Mouse (Mus musculus): ENCODE measurements around the gene Hexim1. TPM values are rescaled to one million over a fixed set of nuclear protein-coding genes. Genes with fewer than 3 reads are reported as not detected.
A peak's percentile ranks its signal among the peaks of the same experiment; 100 is the strongest.

Gene Hexim1
- 25.5 and 28.8 TPM in 2 replicates for polyA plus RNA-seq (2012; rRNA removed)

- H3K27me3 ChIP-seq (ENCODE audit: control insufficient read depth, insufficient read depth, low read length), result no peaks in the 10 kb centered on the region
- peaks cover 9% of the 10 kb centered on the region; the same call in 1 of the 2 replicates for H3K4me1 ChIP-seq (ENCODE audit: control insufficient read depth, insufficient read depth, low read length)
- DNase-seq, result peak; percentile 100
- WGBS, result under 1% methylated on average over 52 of the region's 53 CpGs
- peak within 1 kb of the TSS; percentile 93 for H3K27ac ChIP-seq (ENCODE audit: insufficient read depth, low read length)
- TF ChIP-seq POLR2A (IDR thresholded peaks at IDR 0.05; ENCODE audit: borderline replicate concordance, insufficient read depth, low read length), result peak; percentile 99
- no peak for TF ChIP-seq CTCF (IDR thresholded peaks at IDR 0.05; ENCODE audit: borderline replicate concordance, insufficient read depth, low read depth, low read length)
- H3K4me3 ChIP-seq (replicated peaks; ENCODE audit: insufficient read depth, low read depth, low read length), result peak within 1 kb of the TSS; percentile 75
Measured at GRCm38 (mm10) chr11:103116008-103116818, at the start of gene Hexim1. TSS of gene Hexim1 (plus strand) at chr11:103116231.

GRCm38 (mm10) chr11:103067051-103067361 is 49.0 kb upstream of the Hexim1 start:
- 93% methylated on average over 6 of the region's 6 CpGs for WGBS
- Histone ChIP-seq H3K27ac (ENCODE audit: insufficient read depth, low read length) (no peak overlapping the region), H3K4me3 (replicated peaks; ENCODE audit: insufficient read depth, low read depth, low read length) (no peak overlapping the region), H3K27me3 (ENCODE audit: control insufficient read depth, insufficient read depth, low read length) (no peaks in the 10 kb centered on the region), H3K4me1 (ENCODE audit: control insufficient read depth, insufficient read depth, low read length) (peaks cover 7% of the 10 kb centered on the region)
- DNase-seq, result no peak
- TF ChIP-seq CTCF (IDR thresholded peaks at IDR 0.05; ENCODE audit: borderline replicate concordance, insufficient read depth, low read depth, low read length), result no peak
- no peak for TF ChIP-seq POLR2A (IDR thresholded peaks at IDR 0.05; ENCODE audit: borderline replicate concordance, insufficient read depth, low read length)

GRCm38 (mm10) chr11:103067457-103068001 is 48.5 kb upstream of the Hexim1 start:
- Histone ChIP-seq H3K4me3 (replicated peaks; ENCODE audit: insufficient read depth, low read depth, low read length) (no peak overlapping the region), H3K27ac (ENCODE audit: insufficient read depth, low read length) (no peak overlapping the region; the same call in 1 of the 2 replicates), H3K27me3 (ENCODE audit: control insufficient read depth, insufficient read depth, low read length) (no peaks in the 10 kb centered on the region), H3K4me1 (ENCODE audit: control insufficient read depth, insufficient read depth, low read length) (peaks cover 7% of the 10 kb centered on the region)
- peak; percentile 39 to 45 for DNase-seq
- WGBS, result 43% methylated on average over 8 of the region's 8 CpGs
- no peak for TF ChIP-seq CTCF (IDR thresholded peaks at IDR 0.05; ENCODE audit: borderline replicate concordance, insufficient read depth, low read depth, low read length)
- no peak for TF ChIP-seq POLR2A (IDR thresholded peaks at IDR 0.05; ENCODE audit: borderline replicate concordance, insufficient read depth, low read length)

- Histone ChIP-seq H3K27me3 (ENCODE audit: control insufficient read depth, insufficient read depth, low read length) (no peaks in the 10 kb centered on the region), H3K27ac (ENCODE audit: insufficient read depth, low read length) (no peak overlapping the region), H3K4me3 (replicated peaks; ENCODE audit: insufficient read depth, low read depth, low read length) (no peak overlapping the region), H3K4me1 (ENCODE audit: control insufficient read depth, insufficient read depth, low read length) (peaks cover 7% of the 10 kb centered on the region)
- 93% methylated on average over 4 of the region's 4 CpGs for WGBS
- TF ChIP-seq CTCF (IDR thresholded peaks at IDR 0.05; ENCODE audit: borderline replicate concordance, insufficient read depth, low read depth, low read length), result no peak
- TF ChIP-seq POLR2A (IDR thresholded peaks at IDR 0.05; ENCODE audit: borderline replicate concordance, insufficient read depth, low read length), result no peak
- no peak for DNase-seq
Measured at GRCm38 (mm10) chr11:103068272-103068671, 47.8 kb upstream of the Hexim1 start.

GRCm38 (mm10) chr11:103068884-103069283 is 47.1 kb upstream of the Hexim1 start:
- Histone ChIP-seq H3K4me3 (replicated peaks; ENCODE audit: insufficient read depth, low read depth, low read length) (no peak overlapping the region), H3K27ac (ENCODE audit: insufficient read depth, low read length) (no peak overlapping the region), H3K27me3 (ENCODE audit: control insufficient read depth, insufficient read depth, low read length) (no peaks in the 10 kb centered on the region), H3K4me1 (ENCODE audit: control insufficient read depth, insufficient read depth, low read length) (peaks cover 7% of the 10 kb centered on the region)
- no peak for DNase-seq
- no peak for TF ChIP-seq POLR2A (IDR thresholded peaks at IDR 0.05; ENCODE audit: borderline replicate concordance, insufficient read depth, low read length)
- no peak for TF ChIP-seq CTCF (IDR thresholded peaks at IDR 0.05; ENCODE audit: borderline replicate concordance, insufficient read depth, low read depth, low read length)
- WGBS, result 88% methylated on average over 11 of the region's 11 CpGs

- Histone ChIP-seq H3K27me3 (ENCODE audit: control insufficient read depth, insufficient read depth, low read length) (no peaks in the 10 kb centered on the region), H3K27ac (ENCODE audit: insufficient read depth, low read length) (no peak overlapping the region), H3K4me1 (ENCODE audit: control insufficient read depth, insufficient read depth, low read length) (peaks cover 10% of the 10 kb centered on the region), H3K4me3 (replicated peaks; ENCODE audit: insufficient read depth, low read depth, low read length) (no peak overlapping the region)
- TF ChIP-seq CTCF (IDR thresholded peaks at IDR 0.05; ENCODE audit: borderline replicate concordance, insufficient read depth, low read depth, low read length) (no peak), POLR2A (IDR thresholded peaks at IDR 0.05; ENCODE audit: borderline replicate concordance, insufficient read depth, low read length) (no peak)
- 97% methylated on average over 2 of the region's 2 CpGs for WGBS
- DNase-seq, result no peak
Measured at GRCm38 (mm10) chr11:103069731-103070130, 46.3 kb upstream of the Hexim1 start.

- DNase-seq, result no peak
- Histone ChIP-seq H3K27ac (ENCODE audit: insufficient read depth, low read length) (no peak overlapping the region), H3K4me3 (replicated peaks; ENCODE audit: insufficient read depth, low read depth, low read length) (no peak overlapping the region), H3K4me1 (ENCODE audit: control insufficient read depth, insufficient read depth, low read length) (peaks cover 12% of the 10 kb centered on the region), H3K27me3 (ENCODE audit: control insufficient read depth, insufficient read depth, low read length) (no peaks in the 10 kb centered on the region)
- WGBS, result 95% methylated on average over 10 of the region's 10 CpGs
- no peak for TF ChIP-seq CTCF (IDR thresholded peaks at IDR 0.05; ENCODE audit: borderline replicate concordance, insufficient read depth, low read depth, low read length)
- TF ChIP-seq POLR2A (IDR thresholded peaks at IDR 0.05; ENCODE audit: borderline replicate concordance, insufficient read depth, low read length), result no peak
Measured at GRCm38 (mm10) chr11:103070322-103070880, 45.6 kb upstream of the Hexim1 start.

Data from cerebellum, adult 2 months (tissue).